Mouse (Mus musculus): ENCODE results near the gene Gm7879. TPM values are rescaled to one million over a fixed set of nuclear protein-coding genes. Genes with fewer than 3 reads are reported as not detected.

The Gm7879 gene
- total RNA-seq, 2 experiments from 2014 or later = 0.53 TPM; not detected in 1

- no peak for ATAC-seq (replicated peaks; ENCODE audit: low FRiP score, poor library complexity, severe bottlenecking)
Measured at GRCm38 (mm10) chr5:43947330-43947977, 34.5 kb downstream of the Gm7879 start.

DNA sequence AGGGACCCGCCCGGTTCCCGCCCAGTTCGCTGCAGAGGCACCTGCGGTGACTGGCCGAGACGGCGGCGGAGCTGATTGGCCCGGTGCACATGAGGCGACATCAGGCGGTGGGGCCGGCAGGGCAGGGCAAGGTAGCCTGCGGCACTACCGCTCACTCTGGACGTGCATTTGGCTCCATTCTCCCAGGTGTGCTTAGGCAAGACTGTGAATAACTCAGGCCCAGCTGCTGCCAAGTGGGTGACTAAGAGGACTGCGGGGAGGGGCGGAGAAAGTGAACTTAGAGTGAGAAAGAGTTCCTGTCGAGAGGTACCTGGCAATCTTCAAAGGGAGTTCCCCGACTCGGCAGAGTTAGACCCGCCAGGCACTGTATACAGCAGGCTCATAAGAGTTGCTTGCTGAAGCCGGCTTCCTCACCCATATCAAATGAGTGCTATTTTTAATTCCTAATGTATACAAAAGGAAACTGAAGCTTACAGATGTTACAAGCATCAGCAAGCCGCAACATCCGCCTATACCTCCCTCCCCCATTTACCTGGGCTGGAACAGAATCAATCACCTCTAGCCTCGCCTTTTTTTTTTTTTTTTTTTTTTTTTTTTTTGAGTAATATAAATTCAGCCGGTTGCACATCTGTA lies 35.3 kb downstream of the Gm7879 start:
- no peak for ATAC-seq (replicated peaks; ENCODE audit: low FRiP score, poor library complexity, severe bottlenecking)

DNA sequence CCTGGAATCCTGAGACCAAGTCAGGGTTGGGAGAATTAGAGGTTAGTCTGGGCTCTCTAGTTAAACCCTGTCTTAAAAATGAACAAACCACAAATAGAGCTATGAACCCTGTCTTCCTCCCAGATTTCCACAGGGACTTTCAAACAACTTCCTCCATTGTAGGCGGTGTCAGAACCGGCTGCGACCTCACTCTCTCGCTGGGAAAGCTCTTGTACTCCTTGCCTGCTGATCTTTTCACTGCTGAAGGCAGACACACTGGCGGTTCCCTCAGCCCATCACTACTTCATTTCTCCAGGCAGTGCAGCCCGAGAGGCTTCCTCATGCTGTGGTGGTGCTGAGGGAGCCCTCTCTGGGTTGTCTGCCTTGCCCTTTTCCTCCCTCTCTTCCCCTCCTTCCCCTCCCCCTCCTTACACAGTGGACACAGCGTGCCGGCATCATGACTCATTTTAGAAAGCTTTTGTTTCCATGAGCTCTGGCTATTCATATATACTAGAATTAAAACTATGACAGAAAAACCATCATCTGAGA lies 35.9 kb downstream of the Gm7879 start:
- ATAC-seq (replicated peaks; ENCODE audit: low FRiP score, poor library complexity, severe bottlenecking) = no peak

GRCm38 (mm10) chr5:43953241-43953640 lies 40.3 kb downstream of the Gm7879 start:
- no peak for ATAC-seq (replicated peaks; ENCODE audit: low FRiP score, poor library complexity, severe bottlenecking)

DNA sequence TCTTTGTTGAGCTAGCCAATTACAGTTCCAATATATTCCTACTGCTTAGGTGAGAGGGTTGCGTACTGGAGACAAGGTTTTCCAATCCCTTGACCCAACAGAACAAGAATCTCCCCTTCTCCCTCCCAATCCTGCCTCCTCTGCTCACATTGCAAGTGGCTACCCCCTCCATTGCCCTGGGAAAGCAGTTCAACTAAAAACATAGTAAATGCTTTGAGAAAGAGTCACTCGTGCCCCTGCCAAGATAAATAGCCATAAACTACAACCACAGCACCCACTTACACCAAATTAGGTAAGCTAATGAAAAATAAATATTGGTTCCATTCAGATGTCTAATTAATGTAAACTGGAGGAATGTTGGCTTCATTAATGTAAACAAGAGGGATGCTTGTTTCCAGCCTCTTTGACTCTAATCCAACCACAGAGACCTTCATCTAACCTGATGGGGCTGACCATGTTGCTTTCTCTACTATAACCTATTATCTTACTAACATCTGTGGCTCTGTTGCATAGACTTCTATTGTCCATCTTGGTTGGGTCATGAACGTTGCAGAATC lies 47.0 kb downstream of the Gm7879 start:
- no peak for ATAC-seq (replicated peaks; ENCODE audit: low FRiP score, poor library complexity, severe bottlenecking)

GRCm38 (mm10) chr5:43961056-43961455 lies 48.1 kb downstream of the Gm7879 start:
- ATAC-seq (replicated peaks; ENCODE audit: low FRiP score, poor library complexity, severe bottlenecking) = no peak

Other genes starting within 250 kb of the Gm7879 start
- 0.72 and 13.8 TPM in 2 replicates for gene Bst1, start 94.3 kb upstream of the Gm7879 start, total RNA-seq (2015; ENCODE audit: low replicate concordance)
- gene Bst1, start 94.3 kb upstream of the Gm7879 start, total RNA-seq (2017; ENCODE audit: low replicate concordance) = 6.5 and 9.2 TPM in 2 replicates
- 18.7 and 21.8 TPM in 2 replicates for gene Fbxl5, start 91.5 kb upstream of the Gm7879 start, total RNA-seq (2015; ENCODE audit: low replicate concordance)
- gene Fbxl5, start 91.5 kb upstream of the Gm7879 start, total RNA-seq (2017; ENCODE audit: low replicate concordance) = 14.6 and 24.0 TPM in 2 replicates
- 14.4 and 18.0 TPM in 2 replicates for gene Cd38, start 44.6 kb upstream of the Gm7879 start, total RNA-seq (2015; ENCODE audit: low replicate concordance)
- 5.8 and 7.6 TPM in 2 replicates for gene Cd38, start 44.6 kb upstream of the Gm7879 start, total RNA-seq (2017; ENCODE audit: low replicate concordance)
- gene Fgfbp1, start 68.6 kb downstream of the Gm7879 start, total RNA-seq (2015; ENCODE audit: low replicate concordance) = not detected in 2 replicates
- not detected in 2 replicates for gene Fgfbp1, start 68.6 kb downstream of the Gm7879 start, total RNA-seq (2017; ENCODE audit: low replicate concordance)
- gene Prom1, start 188.9 kb downstream of the Gm7879 start, total RNA-seq (2015; ENCODE audit: low replicate concordance) = 21.4 and 32.1 TPM in 2 replicates
- 19.4 and 24.8 TPM in 2 replicates for gene Prom1, start 188.9 kb downstream of the Gm7879 start, total RNA-seq (2017; ENCODE audit: low replicate concordance)

Measured in erythroid progenitor cell, adult 5-6 weeks (primary cell).